Mouse (Mus musculus): ENCODE results near the gene Slc35f6. TPM values are rescaled to one million over a fixed set of nuclear protein-coding genes. Genes with fewer than 3 reads are reported as not detected.
A peak's percentile ranks its signal among the peaks of the same experiment; 100 is the strongest.
"Not testable (repeated sequence)": the region's sequence is repeated elsewhere in the genome, so short reads cannot be mapped to it uniquely, and the experiment has no call there.

The Slc35f6 gene
- total RNA-seq, 2 experiments from 2014 or later, result 5.7 to 16.7 TPM

- ATAC-seq (replicated peaks; ENCODE audit: low FRiP score, poor library complexity, severe bottlenecking), result no peak
Measured at GRCm38 (mm10) chr5:30681970-30682369, 34.2 kb downstream of the Slc35f6 start.

GRCm38 (mm10) chr5:30682967-30683600 is 35.4 kb downstream of the Slc35f6 start:
- ATAC-seq (replicated peaks; ENCODE audit: low FRiP score, poor library complexity, severe bottlenecking), result no peak

- no peak for ATAC-seq (replicated peaks; ENCODE audit: low FRiP score, poor library complexity, severe bottlenecking)
Measured at GRCm38 (mm10) chr5:30683993-30684392, 36.3 kb downstream of the Slc35f6 start.

- ATAC-seq (replicated peaks; ENCODE audit: low FRiP score, poor library complexity, severe bottlenecking), result no peak
Measured at GRCm38 (mm10) chr5:30686781-30687180, 39.0 kb downstream of the Slc35f6 start.

GRCm38 (mm10) chr5:30700361-30701000 is 52.7 kb downstream of the Slc35f6 start:
- peak; percentile 62 for ATAC-seq (replicated peaks; ENCODE audit: low FRiP score, poor library complexity, severe bottlenecking)

- ATAC-seq (replicated peaks; ENCODE audit: low FRiP score, poor library complexity, severe bottlenecking), result not testable (repeated sequence)
Measured at GRCm38 (mm10) chr5:30701373-30701772, 53.6 kb downstream of the Slc35f6 start.

GRCm38 (mm10) chr5:30701866-30702265 is 54.1 kb downstream of the Slc35f6 start:
- ATAC-seq (replicated peaks; ENCODE audit: low FRiP score, poor library complexity, severe bottlenecking), result no peak

Other genes starting within 250 kb of the Slc35f6 start
- 0.21 TPM in 1 of 2 replicates, not detected in the other for gene Otof, start 186.0 kb upstream of the Slc35f6 start, total RNA-seq (2015; ENCODE audit: low replicate concordance)
- not detected in 2 replicates for gene Otof, start 186.0 kb upstream of the Slc35f6 start, total RNA-seq (2017; ENCODE audit: low replicate concordance)
- not detected in 2 replicates for gene 1700001C02Rik, start 181.9 kb upstream of the Slc35f6 start, total RNA-seq (2015; ENCODE audit: low replicate concordance)
- not detected in 2 replicates for gene 1700001C02Rik, start 181.9 kb upstream of the Slc35f6 start, total RNA-seq (2017; ENCODE audit: low replicate concordance)
- gene Cib4, start 102.1 kb upstream of the Slc35f6 start, total RNA-seq (2015; ENCODE audit: low replicate concordance), result not detected in 2 replicates
- not detected in 2 replicates for gene Cib4, start 102.1 kb upstream of the Slc35f6 start, total RNA-seq (2017; ENCODE audit: low replicate concordance)
- gene Kcnk3, start 59.8 kb upstream of the Slc35f6 start, total RNA-seq (2015; ENCODE audit: low replicate concordance), result not detected in 2 replicates
- not detected in 2 replicates for gene Kcnk3, start 59.8 kb upstream of the Slc35f6 start, total RNA-seq (2017; ENCODE audit: low replicate concordance)
- gene Cenpa, start 18.8 kb downstream of the Slc35f6 start, total RNA-seq (2015; ENCODE audit: low replicate concordance), result 79.8 and 117 TPM in 2 replicates
- gene Cenpa, start 18.8 kb downstream of the Slc35f6 start, total RNA-seq (2017; ENCODE audit: low replicate concordance), result 67.2 and 74.4 TPM in 2 replicates
- gene Dpysl5, start 63.6 kb downstream of the Slc35f6 start, total RNA-seq (2015; ENCODE audit: low replicate concordance), result not detected in 2 replicates
- 0.09 TPM in 1 of 2 replicates, not detected in the other for gene Dpysl5, start 63.6 kb downstream of the Slc35f6 start, total RNA-seq (2017; ENCODE audit: low replicate concordance)
- 2.1 TPM in 1 of 2 replicates, not detected in the other for gene Mapre3, start 166.7 kb downstream of the Slc35f6 start, total RNA-seq (2015; ENCODE audit: low replicate concordance)
- gene Mapre3, start 166.7 kb downstream of the Slc35f6 start, total RNA-seq (2017; ENCODE audit: low replicate concordance), result 0.28 and 0.51 TPM in 2 replicates
- 6.5 and 9.6 TPM in 2 replicates for gene Tmem214, start 220.1 kb downstream of the Slc35f6 start, total RNA-seq (2015; ENCODE audit: low replicate concordance)
- gene Tmem214, start 220.1 kb downstream of the Slc35f6 start, total RNA-seq (2017; ENCODE audit: low replicate concordance), result 4.7 and 7.0 TPM in 2 replicates
- 4.8 TPM in 1 of 2 replicates, not detected in the other for gene Agbl5, start 240.8 kb downstream of the Slc35f6 start, total RNA-seq (2015; ENCODE audit: low replicate concordance)
- gene Agbl5, start 240.8 kb downstream of the Slc35f6 start, total RNA-seq (2017; ENCODE audit: low replicate concordance), result 1.9 and 2.0 TPM in 2 replicates

All from erythroblast, adult 5-6 weeks (primary cell).